Mouse (Mus musculus): ENCODE results near the gene Gm47841.

The Gm47841 gene

DNA sequence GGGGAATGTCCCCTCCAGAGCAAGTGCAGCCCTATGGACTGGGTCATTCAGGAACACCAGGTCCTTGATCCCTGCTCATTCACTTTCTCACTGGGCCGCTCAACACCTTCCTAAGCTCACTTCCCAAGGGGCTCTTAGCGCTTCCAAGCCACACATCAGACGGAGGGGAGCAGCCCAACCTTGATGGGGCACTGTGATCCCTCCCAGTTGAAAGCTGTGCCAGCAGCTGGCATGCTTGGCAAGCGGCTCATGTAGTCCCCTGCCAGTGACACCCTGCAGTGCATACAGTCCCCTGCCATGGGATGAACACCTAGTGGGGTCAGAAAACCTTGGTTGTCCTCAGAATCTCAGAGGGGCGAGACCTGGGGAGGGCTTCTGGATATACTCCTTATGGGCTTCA is 26.9 kb upstream of the Gm47841 start:
- DNase-seq (ENCODE audit: low spot score) = no peak

DNA sequence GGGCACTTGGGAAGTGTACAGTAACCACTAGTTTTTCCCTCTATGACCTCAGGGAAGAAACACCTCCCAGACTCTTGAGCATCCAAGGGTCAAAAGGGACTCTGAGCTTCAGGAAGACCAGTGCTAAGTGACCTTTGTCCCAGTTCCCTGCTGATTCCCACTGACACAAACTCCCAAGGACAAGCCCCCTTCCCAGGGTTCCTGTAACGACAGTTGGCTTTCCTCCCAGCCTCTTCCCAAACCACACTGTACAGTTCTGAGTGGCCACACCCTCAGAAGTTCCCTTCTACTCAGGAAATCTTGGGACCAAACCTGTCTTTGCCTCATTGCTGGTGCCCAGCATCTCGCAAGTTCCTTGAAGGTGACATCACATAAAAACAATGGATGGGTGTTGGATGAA is 25.5 kb upstream of the Gm47841 start:
- DNase-seq (ENCODE audit: low spot score) = no peak

DNA sequence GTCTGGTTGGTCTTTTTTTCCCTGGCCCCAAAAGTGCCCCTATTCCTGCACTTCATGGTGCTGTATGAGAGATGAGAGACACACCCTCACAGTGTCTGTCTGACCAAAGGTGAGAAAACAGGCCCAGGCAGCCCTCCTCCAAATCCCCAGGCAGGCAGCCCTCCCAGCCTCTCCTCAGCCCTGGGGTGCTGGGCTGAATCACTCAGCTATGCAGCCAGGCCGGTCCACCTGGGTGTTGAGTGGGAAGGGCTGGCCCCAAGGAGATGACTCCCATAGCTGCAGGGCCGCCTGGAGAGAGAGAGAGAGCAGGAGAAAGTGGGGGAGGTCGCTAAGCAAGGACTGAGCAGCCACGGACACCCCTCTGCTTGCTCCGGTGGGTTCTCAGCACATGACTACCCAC is 23.6 kb upstream of the Gm47841 start:
- no peak for DNase-seq (ENCODE audit: low spot score)

- peak; percentile 74 for DNase-seq (ENCODE audit: low spot score)
Observed at GRCm38 (mm10) chr15:101069641-101070190, 22.5 kb upstream of the Gm47841 start.

GRCm38 (mm10) chr15:101068671-101069070 is 21.5 kb upstream of the Gm47841 start:
- no peak for DNase-seq (ENCODE audit: low spot score)

GRCm38 (mm10) chr15:101068029-101068428 is 20.8 kb upstream of the Gm47841 start:
- no peak for DNase-seq (ENCODE audit: low spot score)

DNA sequence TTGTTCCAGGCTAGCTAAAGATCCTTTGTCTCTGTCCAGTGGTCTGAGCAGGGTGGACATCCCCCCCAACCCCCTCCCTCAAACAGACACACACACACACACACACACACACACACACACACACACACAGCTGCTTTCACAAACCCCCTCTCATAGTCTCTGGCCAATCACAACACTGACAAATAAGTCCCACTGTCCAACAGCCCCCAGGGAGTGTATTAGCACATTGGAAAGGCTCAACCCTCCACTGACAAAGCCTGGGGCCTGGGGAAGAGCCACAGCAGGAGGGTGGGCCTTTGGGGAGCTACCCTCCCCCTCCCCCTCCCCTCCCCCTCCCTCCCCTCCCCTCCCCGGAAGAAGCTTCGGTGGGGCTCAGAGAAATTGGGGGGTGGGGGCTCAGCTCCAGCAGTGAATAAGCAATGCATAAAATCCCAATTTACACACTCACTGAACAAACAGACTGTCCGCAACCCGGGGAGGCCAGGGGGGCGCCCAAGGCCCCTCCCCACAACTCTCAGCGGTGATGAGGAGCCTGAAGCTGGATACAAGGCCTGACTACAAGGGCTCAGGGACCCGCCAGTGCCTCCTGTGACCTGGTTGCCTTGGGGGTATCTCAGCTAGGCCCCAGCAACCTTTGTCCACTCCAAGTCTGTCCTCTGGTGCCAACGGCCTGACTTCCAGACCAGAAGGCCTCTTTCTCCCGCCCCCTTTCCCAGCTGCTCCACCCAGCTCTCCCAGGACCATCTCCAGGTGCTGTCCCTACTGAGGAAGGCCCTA is 19.9 kb upstream of the Gm47841 start:
- DNase-seq (ENCODE audit: low spot score) = no peak

GRCm38 (mm10) chr15:101066364-101066847 is 19.2 kb upstream of the Gm47841 start:
- DNase-seq (ENCODE audit: low spot score) = no peak

DNA sequence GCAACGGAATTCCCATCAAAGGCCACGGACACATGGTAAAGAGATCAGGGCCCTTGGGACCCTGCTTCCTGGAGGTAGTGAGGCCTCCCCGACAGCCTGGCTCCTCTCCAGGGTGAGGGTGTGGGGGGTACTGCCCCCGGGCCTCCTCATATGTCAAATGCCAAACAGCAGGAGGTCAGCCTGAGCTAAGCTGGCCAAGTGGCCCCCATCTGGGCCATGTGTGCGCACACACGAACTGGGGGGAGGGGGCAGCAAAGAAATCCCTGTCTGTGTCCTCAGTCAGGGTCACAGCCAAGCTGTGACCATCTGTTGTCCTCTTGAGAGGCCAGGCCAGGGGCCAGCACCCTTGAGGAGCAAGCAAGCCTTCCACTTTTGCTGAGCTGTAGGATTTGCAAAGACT is 17.9 kb upstream of the Gm47841 start:
- no peak for DNase-seq (ENCODE audit: low spot score)

DNA sequence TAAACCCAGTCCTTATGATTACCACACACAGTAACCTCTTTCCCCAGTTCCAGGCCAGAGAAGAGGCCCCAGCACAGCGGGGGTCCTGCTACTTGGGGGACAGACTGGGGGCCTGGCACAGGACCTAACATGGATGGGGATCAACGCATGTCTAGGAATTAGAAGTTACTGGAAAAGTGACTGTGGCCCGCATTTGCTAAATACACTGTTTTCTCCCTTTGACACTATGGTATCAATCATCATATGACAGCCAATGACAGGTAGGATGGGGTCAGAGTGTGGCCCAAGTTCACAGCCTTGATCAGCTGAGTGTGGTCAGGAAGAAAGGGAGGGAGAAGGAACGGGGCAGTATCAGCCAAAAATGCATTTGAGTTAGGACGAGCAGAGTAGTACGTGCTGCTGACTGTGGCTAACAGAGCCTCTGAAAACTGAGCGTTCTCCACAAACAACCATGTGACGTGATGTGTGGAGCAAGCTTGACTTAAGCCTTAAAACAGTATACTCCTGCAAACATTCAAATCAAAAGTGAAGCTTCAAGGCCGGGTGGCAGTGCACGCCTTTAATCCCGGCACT is 13.2 kb upstream of the Gm47841 start:
- DNase-seq (ENCODE audit: low spot score) = no peak

DNA sequence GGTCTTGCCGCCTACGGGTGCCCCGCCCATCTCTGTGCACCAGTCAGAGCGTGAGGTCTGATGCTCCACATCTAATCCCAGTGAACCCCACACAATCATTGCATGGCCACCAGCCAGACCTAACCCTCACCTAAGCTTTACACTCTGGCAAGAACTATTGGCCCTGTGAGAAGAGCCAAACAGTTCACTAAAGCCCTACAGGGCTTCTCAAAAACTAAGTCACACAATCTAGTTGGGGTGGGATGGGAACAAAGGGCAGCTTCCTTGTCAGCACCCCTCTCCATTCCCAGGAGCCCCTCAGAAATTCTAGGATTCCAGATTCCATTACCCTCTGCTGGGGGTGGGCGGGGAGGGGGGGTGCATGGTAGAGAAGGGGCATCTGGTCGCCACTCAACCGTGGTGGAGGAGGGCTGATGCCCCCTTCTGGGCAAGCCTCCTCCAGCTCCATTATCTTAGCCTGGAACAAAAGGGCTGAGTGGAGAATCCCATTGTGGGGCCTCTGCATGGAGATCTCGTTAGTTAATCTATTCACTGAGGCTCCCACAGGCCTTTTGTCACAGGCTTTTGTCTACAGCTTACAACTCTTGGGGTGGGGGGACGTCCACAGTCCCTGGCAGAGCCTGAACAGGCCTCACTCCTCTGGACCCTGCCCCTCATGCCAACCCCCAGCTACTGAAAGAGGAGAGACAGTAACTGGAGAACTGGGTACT is 12.5 kb upstream of the Gm47841 start:
- DNase-seq (ENCODE audit: low spot score) = no peak

- DNase-seq (ENCODE audit: low spot score) = peak; percentile 56
Observed at GRCm38 (mm10) chr15:101056225-101056624, 9.0 kb upstream of the Gm47841 start.

- DNase-seq (ENCODE audit: low spot score) = no peak
Observed at GRCm38 (mm10) chr15:101054541-101054940, 7.3 kb upstream of the Gm47841 start.

DNA sequence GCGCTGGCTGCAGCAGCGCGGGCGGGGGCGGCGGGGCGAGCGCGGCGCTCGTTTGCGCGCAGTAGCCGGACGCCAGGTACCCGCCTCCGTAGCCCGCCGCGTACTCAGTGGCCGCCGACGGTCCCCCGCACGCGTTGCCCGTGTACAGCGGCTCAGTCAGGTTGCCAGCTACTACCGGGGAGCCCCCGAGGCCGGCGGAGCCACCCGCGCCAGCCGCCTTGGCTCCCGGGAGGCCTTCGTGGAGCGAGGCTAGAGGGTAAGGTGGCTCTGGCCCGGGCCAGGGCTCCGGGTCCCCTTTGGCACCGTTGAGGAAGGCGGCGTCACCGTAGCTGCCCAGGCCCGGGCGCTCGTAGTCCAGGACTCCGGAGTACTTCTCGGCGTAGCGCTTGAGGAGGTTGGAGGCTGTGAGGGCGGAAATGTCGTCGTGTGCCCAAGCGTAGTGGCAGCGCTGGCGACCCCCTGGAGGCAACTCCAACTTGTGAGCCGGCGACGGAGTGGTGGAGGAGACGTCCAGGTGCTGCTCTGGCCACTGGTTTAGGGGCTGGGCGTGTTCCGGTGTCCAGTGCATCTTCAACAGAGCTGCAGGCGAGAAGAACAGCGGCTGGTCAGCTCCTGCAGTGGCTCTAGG is 6.7 kb upstream of the Gm47841 start:
- DNase-seq (ENCODE audit: low spot score) = no peak

DNA sequence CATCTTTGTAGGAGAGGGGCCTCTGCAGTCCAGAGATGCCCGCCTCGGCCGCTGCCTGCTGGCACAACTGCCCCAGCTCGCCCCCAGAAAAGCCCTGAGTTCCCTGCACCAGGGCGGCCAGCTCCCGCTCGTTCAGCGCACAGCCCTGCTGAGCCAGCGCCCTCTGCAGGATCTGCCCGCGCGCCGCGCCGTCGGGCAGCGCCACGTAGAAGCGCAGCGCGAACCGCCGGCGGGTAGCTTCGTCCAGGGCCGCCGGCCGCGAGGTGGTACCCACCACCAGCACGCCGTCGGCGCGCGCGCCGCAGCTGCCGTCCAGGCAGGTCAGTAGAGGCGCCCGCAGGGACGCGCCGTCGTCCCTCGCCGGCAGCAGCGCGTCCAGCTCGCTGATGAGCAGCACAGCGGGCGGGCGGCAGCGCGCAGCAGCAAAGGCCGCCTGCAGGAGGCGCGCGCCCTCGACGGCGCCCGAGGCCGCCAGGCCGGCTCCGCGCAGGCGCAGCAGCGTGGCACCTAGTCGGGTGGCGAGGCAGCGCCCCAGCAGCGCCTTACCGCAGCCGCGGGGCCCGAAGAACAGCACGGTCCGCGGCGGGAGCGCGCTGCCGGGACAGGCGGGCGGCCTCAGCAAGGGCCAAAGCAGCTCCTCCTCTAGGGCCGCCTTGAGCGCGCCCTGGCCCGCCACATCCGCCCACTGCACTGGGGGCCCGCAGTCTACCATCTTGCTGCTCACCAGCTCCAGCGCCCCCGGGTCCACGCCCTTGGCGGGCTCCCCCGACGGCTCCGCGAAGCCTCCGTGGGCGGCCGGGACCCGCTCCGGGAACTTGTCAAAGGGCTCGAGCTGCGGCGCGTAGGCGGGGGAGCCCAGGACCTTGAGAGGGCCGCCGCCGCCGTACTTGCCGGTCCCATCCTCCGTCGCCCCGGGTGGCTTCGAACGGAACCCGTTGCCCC is 5.6 kb upstream of the Gm47841 start:
- no peak for DNase-seq (ENCODE audit: low spot score)

DNA sequence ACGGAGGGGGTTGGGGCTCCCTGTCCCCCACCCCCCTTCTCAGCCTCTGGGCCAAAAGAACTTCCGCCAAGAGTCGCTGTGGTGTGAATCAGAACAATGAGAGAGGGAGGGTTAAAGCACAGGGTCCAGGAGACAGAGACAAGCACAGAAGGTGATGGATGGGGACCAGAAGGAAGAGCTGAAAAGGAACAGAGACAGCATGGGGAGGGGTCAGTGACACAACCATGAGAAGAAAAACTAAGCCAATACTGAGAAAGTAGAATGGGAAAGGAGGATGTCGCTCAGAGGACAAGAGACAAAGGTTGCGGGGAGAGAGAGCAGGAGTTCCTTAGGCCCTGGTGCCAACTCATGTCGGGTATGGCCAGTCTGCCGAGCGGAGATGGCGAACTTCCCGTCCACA is 4.7 kb upstream of the Gm47841 start:
- DNase-seq (ENCODE audit: low spot score) = no peak

DNA sequence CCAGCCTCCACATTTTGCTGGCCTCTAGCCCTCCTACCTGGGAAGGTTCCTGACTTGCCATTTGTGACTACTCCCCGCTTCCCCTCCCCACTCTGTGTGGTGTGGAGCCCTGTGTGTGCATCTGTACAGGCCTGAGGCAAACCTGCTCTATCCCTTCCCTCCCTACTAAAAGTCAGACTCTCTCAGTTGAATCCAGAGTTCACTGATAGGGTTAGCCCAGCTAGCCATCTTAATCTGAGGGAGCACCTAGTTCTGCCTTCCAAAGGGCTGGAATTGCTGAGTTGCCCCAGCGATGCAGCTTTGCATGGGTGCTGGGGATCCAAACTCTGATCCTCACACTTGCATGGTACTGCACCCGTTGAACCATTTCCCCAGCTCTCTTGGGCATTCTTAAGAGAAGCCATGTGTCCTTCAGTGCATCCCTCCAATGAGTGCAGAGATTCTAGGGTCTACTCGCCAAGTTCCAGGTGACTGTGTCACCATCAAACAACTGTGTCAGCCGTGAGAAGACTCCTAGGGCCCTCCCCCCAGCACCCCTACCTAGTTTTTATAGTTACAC is 1.2 kb upstream of the Gm47841 start:
- DNase-seq (ENCODE audit: low spot score) = no peak

GRCm38 (mm10) chr15:101046527-101047193 is 537 bp downstream of the Gm47841 start:
- DNase-seq (ENCODE audit: low spot score) = peak; percentile 42

GRCm38 (mm10) chr15:101046039-101046526 is 1.1 kb downstream of the Gm47841 start:
- no peak for DNase-seq (ENCODE audit: low spot score)

DNA sequence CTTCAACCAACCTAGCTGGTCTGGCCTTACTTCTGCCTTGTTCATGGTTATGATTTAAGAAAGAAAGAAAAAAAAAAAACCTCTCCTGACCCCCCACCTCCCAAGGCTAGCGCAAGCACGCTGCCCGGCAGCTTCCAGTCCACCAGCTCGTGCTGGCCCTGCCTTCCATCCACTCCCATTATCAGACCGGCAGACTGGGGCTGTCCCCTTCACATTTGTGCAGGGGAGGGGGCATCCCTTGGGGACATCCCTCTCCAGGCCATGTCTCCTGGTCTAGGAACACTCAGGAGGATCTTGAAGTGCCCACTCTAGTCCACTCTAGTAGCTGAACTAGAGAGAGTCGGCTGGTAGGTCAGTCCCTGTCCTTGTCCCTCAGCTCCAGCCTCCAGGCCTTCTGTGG is 2.7 kb downstream of the Gm47841 start:
- DNase-seq (ENCODE audit: low spot score) = no peak

Data from yolk sac, embryonic 10.5 days (tissue).